Mouse (Mus musculus): Measurements from ENCODE around the gene Ndufaf2. TPM values are rescaled to one million over a fixed set of nuclear protein-coding genes. Genes with fewer than 3 reads are reported as not detected.

Gene Ndufaf2
- polyA plus RNA-seq, 1 experiment from 2014 or later = 73.3 TPM

DNA sequence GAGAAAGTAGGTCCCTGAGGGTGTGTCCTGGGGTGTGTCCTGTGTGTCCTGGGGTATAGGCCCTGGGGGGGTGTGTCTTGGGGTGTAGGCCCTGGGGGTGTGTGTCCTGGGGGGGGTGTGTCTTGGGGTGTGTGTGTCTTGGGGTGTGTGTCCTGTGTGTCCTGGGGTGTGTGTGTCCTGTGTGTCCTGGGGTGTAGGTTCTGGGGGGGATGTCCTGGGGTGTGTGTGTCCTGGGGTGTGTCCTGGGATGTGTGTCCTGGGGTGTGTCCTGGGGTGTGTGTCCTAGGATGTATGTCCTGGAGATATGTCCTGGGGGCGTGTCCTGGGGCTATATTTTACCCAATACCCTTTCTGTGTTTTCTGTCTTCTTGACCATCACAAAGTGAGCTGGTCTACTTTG is 165.8 kb downstream of the Ndufaf2 start:
- no peak overlapping the region for H3K4me2 ChIP-seq (ENCODE audit: low read length)
- 62% methylated on average over 1 of the region's 1 CpGs for WGBS
- no peaks in the 10 kb centered on the region for H3K9me3 ChIP-seq (ENCODE audit: control insufficient read depth, low read length)
- DNase-seq (ENCODE audit: low spot score) (no peak), ATAC-seq (replicated peaks; ENCODE audit: low FRiP score, low TSS enrichment, low read depth) (no peak)
- no peaks in the 10 kb centered on the region for H3K4me1 ChIP-seq (replicated peaks; ENCODE audit: control insufficient read depth, insufficient read depth, low read length)
- no peak overlapping the region for H3K27ac ChIP-seq (ENCODE audit: low read depth)
- no peak overlapping the region for H3K4me3 ChIP-seq (ENCODE audit: low read depth, low read length)
- no peak overlapping the region for H3K9ac ChIP-seq (ENCODE audit: low read length)
- no peaks in the 10 kb centered on the region for H3K36me3 ChIP-seq (ENCODE audit: control insufficient read depth, insufficient read depth, low read length)
- H3K27me3 ChIP-seq (replicated peaks; ENCODE audit: control insufficient read depth, insufficient read depth, low read length) = no peaks in the 10 kb centered on the region

DNA sequence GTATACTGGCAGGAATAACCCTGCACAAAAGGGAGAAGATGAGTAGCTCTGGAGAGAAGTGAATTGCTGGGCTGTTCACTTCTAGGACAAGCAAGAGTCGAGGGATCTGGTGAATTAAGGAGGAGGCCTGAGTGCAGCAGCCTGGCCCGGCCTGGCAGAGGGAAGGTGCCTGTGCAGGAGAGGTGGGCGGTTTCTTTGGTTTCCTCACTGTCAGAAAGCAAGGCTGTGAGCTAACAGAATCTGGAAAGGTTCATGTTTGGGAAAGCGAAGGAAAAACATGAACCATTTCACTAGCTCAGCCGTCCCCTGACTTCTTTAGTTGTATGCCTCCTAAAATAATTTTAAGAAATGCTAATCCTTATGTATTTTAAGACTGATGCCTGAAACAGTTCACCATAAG is 173.8 kb downstream of the Ndufaf2 start:
- Histone ChIP-seq H3K27ac (ENCODE audit: low read depth) (no peak overlapping the region), H3K4me1 (replicated peaks; ENCODE audit: control insufficient read depth, insufficient read depth, low read length) (no peaks in the 10 kb centered on the region), H3K9ac (ENCODE audit: low read length) (no peak overlapping the region), H3K27me3 (replicated peaks; ENCODE audit: control insufficient read depth, insufficient read depth, low read length) (no peaks in the 10 kb centered on the region), H3K4me3 (ENCODE audit: low read depth, low read length) (no peak overlapping the region), H3K9me3 (ENCODE audit: control insufficient read depth, low read length) (peaks cover 4% of the 10 kb centered on the region), H3K4me2 (ENCODE audit: low read length) (no peak overlapping the region), H3K36me3 (ENCODE audit: control insufficient read depth, insufficient read depth, low read length) (no peaks in the 10 kb centered on the region)
- no peak for DNase-seq (ENCODE audit: low spot score)
- WGBS = 64% methylated on average over 5 of the region's 5 CpGs
- ATAC-seq (replicated peaks; ENCODE audit: low FRiP score, low TSS enrichment, low read depth) = no peak

DNA sequence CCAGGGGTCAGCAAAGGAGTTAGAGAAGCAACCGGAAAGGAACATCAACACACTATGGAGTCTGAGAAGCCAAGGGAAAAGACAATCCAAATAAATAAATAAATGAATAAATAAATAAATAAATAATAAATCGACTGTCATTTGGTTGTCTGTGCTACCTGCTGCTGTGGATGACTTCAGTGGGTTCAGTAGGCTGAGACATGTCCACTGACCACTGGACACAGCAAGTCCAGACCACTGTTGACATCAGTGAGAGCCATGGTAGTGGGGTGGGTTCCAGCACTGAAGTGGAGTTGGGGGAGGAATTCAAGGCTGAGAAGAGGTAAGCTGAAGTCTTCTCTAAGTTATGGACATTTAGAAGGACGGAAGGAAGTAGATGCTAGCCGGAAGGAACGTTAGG is 174.2 kb downstream of the Ndufaf2 start:
- no peak for ATAC-seq (replicated peaks; ENCODE audit: low FRiP score, low TSS enrichment, low read depth)
- 80% methylated on average over 5 of the region's 5 CpGs for WGBS

DNA sequence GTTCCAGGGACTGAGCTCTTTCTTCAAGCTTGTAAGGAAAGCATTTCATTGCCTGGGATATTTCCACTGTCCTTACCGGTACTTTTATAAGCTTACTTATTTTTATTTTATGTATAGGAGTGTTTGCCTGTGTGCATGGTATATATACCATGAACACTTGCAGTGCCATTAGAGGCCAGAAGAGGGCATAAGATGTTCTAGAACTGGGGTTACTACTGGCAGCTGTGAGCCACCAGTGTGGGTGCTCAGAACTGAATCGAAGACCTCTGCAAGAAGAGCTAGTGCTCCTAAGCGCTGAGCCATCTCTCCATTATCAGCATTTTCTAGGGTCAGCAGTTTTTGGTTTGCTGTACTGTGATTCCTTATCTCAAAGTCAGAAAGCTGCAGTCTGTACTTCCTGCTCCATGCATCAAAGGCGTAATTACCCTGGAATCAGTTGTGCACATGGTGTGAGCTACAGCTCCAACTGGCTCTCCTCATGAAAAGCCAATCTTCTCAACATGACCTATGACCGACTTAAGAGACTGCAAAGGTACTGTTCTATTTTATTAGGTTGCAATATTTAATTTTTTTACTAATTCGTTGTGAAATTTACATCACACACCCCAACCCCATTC is 175.1 kb downstream of the Ndufaf2 start:
- no peaks in the 10 kb centered on the region for H3K27me3 ChIP-seq (replicated peaks; ENCODE audit: control insufficient read depth, insufficient read depth, low read length)
- no peak overlapping the region for H3K4me2 ChIP-seq (ENCODE audit: low read length)
- no peak for ATAC-seq (replicated peaks; ENCODE audit: low FRiP score, low TSS enrichment, low read depth)
- no peak overlapping the region for H3K27ac ChIP-seq (ENCODE audit: low read depth)
- no peaks in the 10 kb centered on the region for H3K4me1 ChIP-seq (replicated peaks; ENCODE audit: control insufficient read depth, insufficient read depth, low read length)
- peaks cover 4% of the 10 kb centered on the region for H3K9me3 ChIP-seq (ENCODE audit: control insufficient read depth, low read length)
- WGBS = 93% methylated on average over 6 of the region's 6 CpGs
- H3K4me3 ChIP-seq (ENCODE audit: low read depth, low read length) = no peak overlapping the region
- no peaks in the 10 kb centered on the region for H3K36me3 ChIP-seq (ENCODE audit: control insufficient read depth, insufficient read depth, low read length)
- H3K9ac ChIP-seq (ENCODE audit: low read length) = no peak overlapping the region
- no peak for DNase-seq (ENCODE audit: low spot score)

More for the DNA sequence above, 174.2 kb downstream of the Ndufaf2 start:
- H3K27ac ChIP-seq (ENCODE audit: low read depth) = no peak overlapping the region
- no peaks in the 10 kb centered on the region for H3K4me1 ChIP-seq (replicated peaks; ENCODE audit: control insufficient read depth, insufficient read depth, low read length)
- no peaks in the 10 kb centered on the region for H3K36me3 ChIP-seq (ENCODE audit: control insufficient read depth, insufficient read depth, low read length)
- H3K9ac ChIP-seq (ENCODE audit: low read length) = no peak overlapping the region
- peaks cover 4% of the 10 kb centered on the region for H3K9me3 ChIP-seq (ENCODE audit: control insufficient read depth, low read length)
- no peaks in the 10 kb centered on the region for H3K27me3 ChIP-seq (replicated peaks; ENCODE audit: control insufficient read depth, insufficient read depth, low read length)
- no peak for DNase-seq (ENCODE audit: low spot score)
- no peak overlapping the region for H3K4me2 ChIP-seq (ENCODE audit: low read length)
- H3K4me3 ChIP-seq (ENCODE audit: low read depth, low read length) = no peak overlapping the region

DNA sequence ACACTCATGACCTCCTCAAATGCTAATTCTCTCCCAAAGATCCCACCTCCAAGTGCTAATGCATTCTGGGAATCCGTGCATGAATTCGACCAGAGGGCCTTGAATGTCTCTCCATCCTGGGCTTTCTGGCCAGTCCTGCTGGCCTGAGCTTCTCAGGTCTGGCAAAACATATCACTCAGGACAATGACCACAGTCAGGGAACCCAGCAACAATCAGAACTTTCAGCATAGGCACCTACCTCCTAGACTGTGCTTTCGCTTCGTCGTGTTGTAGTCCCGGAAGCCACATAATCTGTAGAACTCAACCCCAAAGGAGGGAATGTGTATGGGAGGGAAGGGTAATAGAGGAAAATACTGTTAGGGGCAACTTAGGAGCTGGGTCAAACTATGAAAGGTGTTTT is 179.0 kb downstream of the Ndufaf2 start:
- no peaks in the 10 kb centered on the region for H3K36me3 ChIP-seq (ENCODE audit: control insufficient read depth, insufficient read depth, low read length)
- 93% methylated on average over 6 of the region's 6 CpGs for WGBS
- no peak for ATAC-seq (replicated peaks; ENCODE audit: low FRiP score, low TSS enrichment, low read depth)
- H3K9ac ChIP-seq (ENCODE audit: low read length) = no peak overlapping the region
- H3K27me3 ChIP-seq (replicated peaks; ENCODE audit: control insufficient read depth, insufficient read depth, low read length) = no peaks in the 10 kb centered on the region
- DNase-seq (ENCODE audit: low spot score) = no peak
- peaks cover 4% of the 10 kb centered on the region for H3K9me3 ChIP-seq (ENCODE audit: control insufficient read depth, low read length)
- no peak overlapping the region for H3K4me2 ChIP-seq (ENCODE audit: low read length)
- no peak overlapping the region for H3K27ac ChIP-seq (ENCODE audit: low read depth)
- no peaks in the 10 kb centered on the region for H3K4me1 ChIP-seq (replicated peaks; ENCODE audit: control insufficient read depth, insufficient read depth, low read length)
- H3K4me3 ChIP-seq (ENCODE audit: low read depth, low read length) = no peak overlapping the region

DNA sequence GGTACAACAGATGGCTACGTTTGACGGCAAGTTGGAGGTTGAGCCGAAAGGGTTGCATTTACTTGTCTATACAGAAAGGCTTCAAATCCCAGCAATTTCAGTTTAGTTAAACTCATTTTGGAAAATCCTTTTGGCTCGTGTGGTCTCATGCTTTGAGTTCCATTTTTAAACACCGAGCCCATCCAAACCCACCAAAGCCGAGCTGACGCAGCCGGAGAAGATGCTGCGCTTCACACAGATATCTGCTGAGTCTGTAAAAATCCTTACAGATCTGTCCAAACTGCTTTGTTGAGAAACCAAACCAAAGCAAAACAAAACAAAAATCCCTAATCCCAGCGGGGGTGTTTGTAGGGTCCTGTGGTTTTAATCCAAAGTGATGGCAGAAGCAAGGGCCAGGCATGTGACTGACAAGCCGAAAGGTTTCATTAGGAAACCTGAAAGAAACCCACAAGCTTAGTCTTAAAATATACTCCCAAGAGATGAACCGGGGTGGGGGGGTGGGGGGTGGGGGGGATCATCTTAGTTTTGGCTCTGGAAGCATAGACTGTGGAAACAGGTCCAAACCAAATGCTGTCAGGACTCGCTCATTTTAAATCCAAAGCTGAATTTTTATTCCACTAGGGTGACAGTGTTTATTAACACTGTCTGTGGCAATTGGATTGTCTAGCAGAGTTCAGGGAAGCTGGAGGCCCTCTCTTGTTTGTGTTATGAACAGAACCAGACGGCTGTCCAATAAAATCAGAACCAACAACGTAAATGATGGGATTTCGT is 181.4 kb downstream of the Ndufaf2 start:
- no peaks in the 10 kb centered on the region for H3K9me3 ChIP-seq (ENCODE audit: control insufficient read depth, low read length)
- H3K27me3 ChIP-seq (replicated peaks; ENCODE audit: control insufficient read depth, insufficient read depth, low read length) = no peaks in the 10 kb centered on the region
- no peaks in the 10 kb centered on the region for H3K36me3 ChIP-seq (ENCODE audit: control insufficient read depth, insufficient read depth, low read length)
- DNase-seq (ENCODE audit: low spot score) = no peak
- no peak overlapping the region for H3K4me3 ChIP-seq (ENCODE audit: low read depth, low read length)
- no peak overlapping the region for H3K4me2 ChIP-seq (ENCODE audit: low read length)
- ATAC-seq (replicated peaks; ENCODE audit: low FRiP score, low TSS enrichment, low read depth) = no peak
- no peak overlapping the region for H3K9ac ChIP-seq (ENCODE audit: low read length)
- H3K27ac ChIP-seq (ENCODE audit: low read depth) = no peak overlapping the region
- H3K4me1 ChIP-seq (replicated peaks; ENCODE audit: control insufficient read depth, insufficient read depth, low read length) = no peaks in the 10 kb centered on the region
- 81% methylated on average over 16 of the region's 16 CpGs for WGBS

DNA sequence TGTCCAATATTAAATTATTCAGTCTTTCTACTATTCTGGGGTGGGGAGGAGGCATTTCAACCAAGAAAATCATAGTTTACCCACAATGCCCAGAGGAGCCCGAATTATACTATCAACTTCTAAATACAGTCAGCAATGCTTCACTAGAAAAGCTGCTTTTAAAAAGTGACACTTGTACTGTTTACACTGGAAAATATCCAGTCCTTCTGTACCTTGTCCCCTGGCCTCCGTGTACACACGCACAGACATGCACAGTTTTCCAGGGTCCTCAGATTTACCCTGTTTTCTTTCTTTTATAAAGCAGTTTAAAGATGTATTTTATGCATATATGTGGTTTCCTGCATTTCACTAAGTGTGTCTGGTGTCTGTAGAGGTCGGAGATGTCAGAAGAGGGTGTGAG is 186.0 kb downstream of the Ndufaf2 start:
- Histone ChIP-seq H3K4me3 (ENCODE audit: low read depth, low read length) (no peak overlapping the region), H3K36me3 (ENCODE audit: control insufficient read depth, insufficient read depth, low read length) (no peaks in the 10 kb centered on the region), H3K4me2 (ENCODE audit: low read length) (no peak overlapping the region), H3K27ac (ENCODE audit: low read depth) (no peak overlapping the region), H3K27me3 (replicated peaks; ENCODE audit: control insufficient read depth, insufficient read depth, low read length) (no peaks in the 10 kb centered on the region), H3K9me3 (ENCODE audit: control insufficient read depth, low read length) (no peaks in the 10 kb centered on the region), H3K4me1 (replicated peaks; ENCODE audit: control insufficient read depth, insufficient read depth, low read length) (no peaks in the 10 kb centered on the region; the same call in 1 of the 2 replicates), H3K9ac (ENCODE audit: low read length) (no peak overlapping the region)
- DNase-seq (ENCODE audit: low spot score) = no peak
- ATAC-seq (replicated peaks; ENCODE audit: low FRiP score, low TSS enrichment, low read depth) = no peak
- 79% methylated on average over 4 of the region's 4 CpGs for WGBS

DNA sequence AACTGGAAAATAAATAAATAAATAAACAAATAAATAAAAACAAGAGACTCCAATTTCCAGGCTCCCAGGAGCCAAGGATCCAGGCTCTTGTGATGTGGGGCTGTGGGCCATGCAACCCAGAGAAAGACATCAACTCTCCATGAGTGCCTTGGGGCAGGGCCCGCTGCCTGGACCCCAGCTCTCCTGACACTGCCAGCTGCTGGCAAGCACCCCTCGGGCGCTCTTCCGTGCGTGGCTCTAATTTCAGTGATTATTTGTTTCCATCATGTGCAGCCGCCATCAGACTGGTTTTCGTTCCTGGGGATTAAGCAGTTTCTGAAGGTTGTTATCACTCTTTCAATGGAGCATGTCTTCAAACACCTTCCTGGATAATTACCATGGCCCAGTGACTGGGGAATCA is 186.6 kb downstream of the Ndufaf2 start:
- H3K4me1 ChIP-seq (replicated peaks; ENCODE audit: control insufficient read depth, insufficient read depth, low read length) = no peaks in the 10 kb centered on the region; the same call in 1 of the 2 replicates
- no peaks in the 10 kb centered on the region for H3K27me3 ChIP-seq (replicated peaks; ENCODE audit: control insufficient read depth, insufficient read depth, low read length)
- H3K4me3 ChIP-seq (ENCODE audit: low read depth, low read length) = no peak overlapping the region
- no peak for ATAC-seq (replicated peaks; ENCODE audit: low FRiP score, low TSS enrichment, low read depth)
- no peaks in the 10 kb centered on the region for H3K9me3 ChIP-seq (ENCODE audit: control insufficient read depth, low read length)
- H3K9ac ChIP-seq (ENCODE audit: low read length) = no peak overlapping the region
- DNase-seq (ENCODE audit: low spot score) = no peak
- H3K4me2 ChIP-seq (ENCODE audit: low read length) = no peak overlapping the region
- no peak overlapping the region for H3K27ac ChIP-seq (ENCODE audit: low read depth)
- 79% methylated on average over 7 of the region's 7 CpGs for WGBS
- H3K36me3 ChIP-seq (ENCODE audit: control insufficient read depth, insufficient read depth, low read length) = no peaks in the 10 kb centered on the region

All from intestine, embryonic 14.5 days (tissue).